Mouse (Mus musculus) ES-E14 (cell line): Measurements from ENCODE around the gene Thada. TPM values are rescaled to one million over a fixed set of nuclear protein-coding genes. Genes with fewer than 3 reads are reported as not detected.

Source experiments
- DNase-seq: peaks from one replicate; pipeline ENCODE4 v3.0.0-alpha.2; 2013; ENCODE audit warnings: low read depth, low spot score
- H3K27ac ChIP-seq: 2 replicates; pipeline ENCODE4 v1.5.1; 2012; ENCODE audit warnings: low read depth, mild to moderate bottlenecking, low read length, moderate library complexity, mixed read lengths; ENCODE audit not compliant: poor library complexity, insufficient read depth, severe bottlenecking
- H3K36me3 ChIP-seq: 2 replicates; pipeline ENCODE4 v1.6.1; 2012; ENCODE audit warnings: mild to moderate bottlenecking, low read length, moderate library complexity, mixed read lengths; ENCODE audit not compliant: control insufficient read depth, poor library complexity, insufficient read depth, severe bottlenecking
- H3K4me1 ChIP-seq, 2 experiments: fragments of 150-350 bp in 1 of 2; sonication (generic) in 1 of 2; 2 replicates each; pipeline ENCODE4 v1.6.1; 2012; ENCODE audit warnings: low read length in 2 of 2, mild to moderate bottlenecking in 1 of 2, mixed read lengths in 1 of 2; ENCODE audit not compliant: control insufficient read depth in 2 of 2, insufficient read depth in 2 of 2, poor library complexity in 1 of 2
- H3K4me3 ChIP-seq, 2 experiments: fragments of 150-350 bp in 1 of 2; sonication (generic) in 1 of 2; 2 replicates each; pipeline ENCODE4 v1.5.1; 2012; ENCODE audit warnings: low read length in 2 of 2, low read depth in 1 of 2, mild to moderate bottlenecking in 1 of 2, mixed read lengths in 1 of 2; ENCODE audit not compliant: insufficient read depth in 1 of 2, poor library complexity in 1 of 2, severe bottlenecking in 1 of 2
- H3K9ac ChIP-seq: 2 replicates; pipeline ENCODE4 v1.6.1; 2012; ENCODE audit warnings: low read depth, mild to moderate bottlenecking, low read length, mixed read lengths; ENCODE audit not compliant: poor library complexity, insufficient read depth, severe bottlenecking
- H3K9me3 ChIP-seq: fragments of 150-350 bp; sonication (generic); 2 replicates; pipeline ENCODE4 v1.6.1; 2012; ENCODE audit warnings: low read depth, mild to moderate bottlenecking, low read length; ENCODE audit not compliant: control insufficient read depth, insufficient read depth
- CHD2 ChIP-seq: IDR thresholded peaks from 2 replicates; pipeline ENCODE4 v1.6.1; 2014; ENCODE audit warnings: mild to moderate bottlenecking, low read depth, low read length, inconsistent platforms
- HCFC1 ChIP-seq: IDR thresholded peaks from 2 replicates; pipeline ENCODE4 v1.6.1; 2012; ENCODE audit warnings: low read length, inconsistent platforms, borderline replicate concordance; ENCODE audit not compliant: insufficient read depth
- MAFK ChIP-seq: IDR thresholded peaks from 2 replicates; pipeline ENCODE4 v1.6.1; 2014; ENCODE audit warnings: mild to moderate bottlenecking, low read depth, low read length, inconsistent platforms; ENCODE audit not compliant: insufficient read depth
- ZC3H11A ChIP-seq: IDR thresholded peaks from 2 replicates; pipeline ENCODE4 v1.6.1; 2012; ENCODE audit warnings: low read depth, mild to moderate bottlenecking, inconsistent platforms, low read length, borderline replicate concordance
- ZNF384 ChIP-seq: IDR thresholded peaks from 2 replicates; pipeline ENCODE4 v1.6.1; 2012; ENCODE audit warnings: low read depth, low read length, inconsistent platforms
- in situ Hi-C, 2 experiments: fragments of 600-800 bp; cut with MboI; formaldehyde crosslinking; loops; one replicate each; pipeline ENCODE4 v1.15.1; 2025; ENCODE audit warnings: low sequenced_read_pairs in 2 of 2, inconsistent platforms in 1 of 2; ENCODE audit not compliant: unreplicated experiment in 2 of 2
- total RNA-seq: library from RNA; depleted of rRNA; stranded (reverse); fragments of 300-350 nt; gene quantifications from 2 replicates; pipeline ENCODE4 v1.2.3, GENCODE M21; 2012

Gene Thada
- total RNA-seq, 1 experiment, result 37.4 TPM

GRCm38 (mm10) chr17:84362581-84363286 lies 103.3 kb downstream of the Thada start:
- Histone ChIP-seq H3K27ac (peak overlapping the region; percentile 52; the same call in 1 of the 2 replicates), H3K9me3 (no peaks in the 10 kb centered on the region), H3K4me1 (peaks cover 7 to 9% of the 10 kb centered on the region in 2 experiments), H3K36me3 (peaks cover 12% of the 10 kb centered on the region; the same call in 1 of the 2 replicates), H3K4me3 (no peak overlapping the region), H3K9ac (no peak overlapping the region; the same call in 1 of the 2 replicates)
- no peak for DNase-seq
- TF ChIP-seq ZC3H11A, result no peak
- in situ Hi-C loops, result no loop called here

DNA sequence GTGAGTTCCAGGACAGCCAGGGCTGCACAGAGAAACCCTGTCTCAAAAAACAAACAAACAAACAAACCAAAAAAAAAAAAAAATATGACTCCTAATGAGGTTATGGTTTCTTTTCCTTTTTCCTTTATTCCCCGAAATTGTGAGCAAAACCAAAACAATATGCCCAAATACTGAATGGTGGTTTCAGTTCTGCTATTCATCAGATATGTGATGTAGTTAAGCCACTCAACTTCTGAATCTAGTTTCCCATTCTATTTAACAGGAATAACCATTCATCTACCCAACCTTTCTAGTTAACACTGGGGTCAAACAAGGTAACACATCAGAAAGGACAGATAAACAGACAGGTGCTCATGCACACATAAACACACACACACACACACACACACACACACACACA lies 105.0 kb downstream of the Thada start:
- Histone ChIP-seq H3K9ac (no peak overlapping the region), H3K9me3 (no peaks in the 10 kb centered on the region), H3K27ac (no peak overlapping the region), H3K4me1 (peaks cover 9 to 12% of the 10 kb centered on the region in 2 experiments), H3K4me3 (no peak overlapping the region), H3K36me3 (peaks cover 13% of the 10 kb centered on the region; the same call in 1 of the 2 replicates)
- no peak for DNase-seq
- in situ Hi-C loops, result no loop called here
- TF ChIP-seq ZNF384 (no peak), HCFC1 (no peak), CHD2 (no peak), ZC3H11A (no peak), MAFK (no peak)

- Histone ChIP-seq H3K4me1 (peaks cover 12 to 15% of the 10 kb centered on the region in 2 experiments), H3K36me3 (peaks cover 13% of the 10 kb centered on the region; the same call in 1 of the 2 replicates), H3K9ac (no peak overlapping the region), H3K4me3 (no peak overlapping the region), H3K9me3 (no peaks in the 10 kb centered on the region), H3K27ac (no peak overlapping the region)
- no peak for DNase-seq
- in situ Hi-C loops, result no loop called here
- no peak for TF ChIP-seq ZNF384
Measured at GRCm38 (mm10) chr17:84359810-84360209, 106.2 kb downstream of the Thada start.

DNA sequence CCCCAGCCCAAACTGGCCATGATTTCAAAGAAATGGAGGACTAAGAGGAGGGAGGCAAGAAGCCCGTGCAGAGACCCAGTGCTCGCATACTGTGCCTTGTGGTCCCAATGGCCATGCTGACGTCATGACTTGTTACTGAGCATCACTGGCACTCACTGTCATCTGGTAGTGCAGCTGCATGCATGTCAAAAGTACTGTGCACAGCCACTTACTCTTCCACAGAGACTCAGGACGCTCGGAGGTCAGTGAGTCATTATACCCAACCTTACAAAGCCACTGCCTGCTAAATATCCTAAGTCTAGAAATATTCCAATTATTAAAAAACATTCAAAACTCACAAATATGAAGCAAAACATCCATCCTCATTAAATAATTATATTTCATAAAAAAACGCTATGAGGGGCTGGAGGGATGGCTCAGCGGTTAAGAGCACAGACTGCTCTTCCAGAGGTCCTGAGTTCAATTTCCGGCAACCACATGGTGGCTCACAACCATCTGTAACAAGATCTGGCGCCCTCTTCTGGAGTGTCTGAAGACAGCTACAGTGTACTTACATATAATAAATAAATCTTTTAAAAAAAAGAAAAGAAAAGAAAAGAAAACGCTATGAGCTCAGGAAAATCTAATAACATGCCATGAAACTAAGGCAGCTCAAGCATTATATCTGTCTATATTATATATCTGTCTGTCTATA lies 106.9 kb downstream of the Thada start:
- Histone ChIP-seq H3K9ac (no peak overlapping the region), H3K4me1 (peaks cover 14 to 17% of the 10 kb centered on the region in 2 experiments), H3K36me3 (peaks cover 16% of the 10 kb centered on the region; the same call in 1 of the 2 replicates), H3K27ac (no peak overlapping the region), H3K9me3 (no peaks in the 10 kb centered on the region), H3K4me3 (no peak overlapping the region)
- in situ Hi-C loops, result no loop called here
- no peak for DNase-seq
- TF ChIP-seq ZNF384 (no peak), MAFK (no peak), HCFC1 (no peak), ZC3H11A (no peak), CHD2 (no peak)

- H3K36me3 ChIP-seq, result peaks cover 14% of the 10 kb centered on the region; the same call in 1 of the 2 replicates
Measured at GRCm38 (mm10) chr17:84357776-84358175, 108.2 kb downstream of the Thada start.

More at GRCm38 (mm10) chr17:84357776-84358175, 108.2 kb downstream of the Thada start:
- no peak for DNase-seq
- TF ChIP-seq HCFC1 (no peak), CHD2 (no peak), ZC3H11A (no peak), MAFK (no peak), ZNF384 (no peak)
- H3K9me3 ChIP-seq, result no peaks in the 10 kb centered on the region
- no peak overlapping the region for H3K4me3 ChIP-seq
- no peak overlapping the region for H3K9ac ChIP-seq
- no peak overlapping the region for H3K27ac ChIP-seq
- in situ Hi-C loops, result no loop called here
- H3K4me1 ChIP-seq, result peaks cover 15 to 16% of the 10 kb centered on the region in 2 experiments
